Mouse (Mus musculus) liver, embryonic 14.5 days (tissue): Measurements from ENCODE around the gene Lysmd4.

Experiments used
- CTCF ChIP-seq: IDR thresholded peaks from 2 replicates; pipeline ENCODE4 v1.5.1; 2016; ENCODE audit warnings: antibody characterized with exemption, low read depth, control low read depth
- EP300 ChIP-seq: IDR thresholded peaks from 2 replicates; pipeline ENCODE4 v1.6.1; 2016; ENCODE audit warnings: antibody characterized with exemption, low read depth

GRCm38 (mm10) chr7:67229701-67230100, 7.4 kb downstream of the Lysmd4 start:
- TF ChIP-seq CTCF (no peak), EP300 (no peak)
